Mouse (Mus musculus) myocyte (in vitro differentiated cells): ENCODE results near the gene Auts2.

Experiments
- E2F4 ChIP-seq: IDR thresholded peaks from one replicate; pipeline ENCODE4 v1.6.1; 2011; ENCODE audit warnings: mild to moderate bottlenecking, control low read depth, moderate library complexity; ENCODE audit not compliant: insufficient read depth
- MYOD1 ChIP-seq, 3 experiments: IDR thresholded peaks; one replicate each; pipeline ENCODE4 v1.6.1; 2011; ENCODE audit warnings: control low read depth in 2 of 3, low read depth in 2 of 3, mild to moderate bottlenecking in 2 of 3, moderate library complexity in 1 of 3; ENCODE audit not compliant: insufficient read length in 2 of 3, control insufficient read depth in 1 of 3
- POLR2A ChIP-seq: IDR thresholded peaks from one replicate; pipeline ENCODE4 v1.6.1; 2011; ENCODE audit warnings: low read depth, mild to moderate bottlenecking, control low read depth, moderate library complexity; ENCODE audit not compliant: insufficient read length
- POLR2AphosphoS2 ChIP-seq: IDR thresholded peaks from one replicate; pipeline ENCODE4 v1.6.1; 2011; ENCODE audit warnings: low read depth, control low read depth; ENCODE audit not compliant: insufficient read length
- SRF ChIP-seq: IDR thresholded peaks from one replicate; pipeline ENCODE4 v1.6.1; 2011; ENCODE audit warnings: low read depth; ENCODE audit not compliant: control insufficient read depth, insufficient read length
- TCF12 ChIP-seq: IDR thresholded peaks from one replicate; pipeline ENCODE4 v1.6.1; 2011; ENCODE audit warnings: mild to moderate bottlenecking, control low read depth; ENCODE audit not compliant: poor library complexity, insufficient read depth, severe bottlenecking

DNA sequence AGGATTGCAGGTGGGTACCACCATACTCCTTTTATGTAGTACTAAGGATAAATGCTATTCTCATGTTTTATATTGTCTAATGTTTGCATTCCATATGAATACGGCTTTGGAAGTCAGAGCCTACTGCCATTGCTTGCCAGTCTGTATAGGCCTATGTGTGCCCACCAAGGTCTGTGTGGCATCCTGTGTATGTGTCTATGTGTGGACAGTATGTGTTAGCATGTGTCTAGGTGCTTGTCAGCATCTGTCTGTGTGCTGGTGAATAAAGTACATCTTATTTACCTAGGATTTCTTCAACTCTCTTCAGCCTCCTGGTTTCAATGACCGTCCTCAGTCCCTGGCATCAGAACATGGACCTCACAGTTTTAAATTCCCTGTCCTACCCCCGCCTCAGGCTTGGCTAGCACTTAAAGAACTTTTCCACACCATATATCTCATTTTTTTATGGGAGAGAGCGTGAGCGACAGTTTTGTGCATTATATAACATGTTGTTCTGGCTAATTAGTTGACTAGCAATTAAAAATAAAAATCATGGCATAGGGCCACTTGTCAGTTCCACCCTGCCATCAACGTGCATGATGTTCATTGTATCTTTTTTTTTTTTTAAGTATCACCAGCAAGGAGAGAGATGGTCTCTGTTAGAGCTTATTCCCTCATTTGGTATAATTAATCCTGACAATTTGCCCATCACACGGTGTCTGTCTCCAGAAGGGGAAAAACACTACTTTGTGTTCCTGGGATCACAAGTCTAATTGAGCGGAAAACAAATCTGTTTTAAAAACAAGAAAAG lies 587.7 kb downstream of the Auts2 start:
- no peak for TF ChIP-seq POLR2AphosphoS2
- TF ChIP-seq TCF12: no peak
- no peak for TF ChIP-seq E2F4
- TF ChIP-seq SRF: no peak
- no peak for TF ChIP-seq POLR2A
- no peak for TF ChIP-seq MYOD1 (IDR thresholded peaks at IDR 0.05; ENCODE audit: control insufficient read depth in 1 of 3, insufficient read length in 2 of 3, low read depth in 2 of 3)
